In genomic region chr17:36764244-36764643, GRCm38 (mm10) we compare ENCODE assay signal across 7 mouse cellular contexts. TPM values are rescaled to one million over a fixed set of nuclear protein-coding genes. Genes with fewer than 3 reads are reported as not detected.
DNase-seq lines count a peak whose midpoint lies in the region.
"Not testable (repeated sequence)": the region's sequence is repeated elsewhere in the genome, so short reads cannot be mapped to it uniquely, and the experiment has no call there.

No protein-coding gene starts in this region.

- H3K27me3 ChIP-seq in splenic B cell, adult 2 months (ENCODE audit: control insufficient read depth, insufficient read depth, low read length, poor library complexity, severe bottlenecking), result not testable (repeated sequence)

- not testable (repeated sequence) for H3K36me3 ChIP-seq in splenic B cell, adult 2 months (ENCODE audit: control insufficient read depth, insufficient read depth, low read length, poor library complexity, severe bottlenecking)

- peak; percentile 14 for DNase-seq in adrenal gland, postnatal 14 days
- DNase-seq in embryo, embryonic 11 days, result peak; percentile 10
- DNase-seq in heart, postnatal 10 days, result peak; percentile 16 to 23
- DNase-seq in kidney, postnatal 14 days, result peak; percentile 24
- DNase-seq in left cerebral cortex, postnatal 25 days (ENCODE audit: low spot score in 2 of 2), result peak; percentile 42 to 64
- peak; percentile 19 for DNase-seq in naive thymus-derived CD4-positive, alpha-beta T cell, adult 2 months (ENCODE audit: low read depth)
- peak; percentile 53 for DNase-seq in splenic B cell, adult 2 months (ENCODE audit: low read depth, low spot score)

- intact Hi-C loops in heart, postnatal 10 days (cut with DNase I), result loop anchor here (10.0 kb wide), 1 partner anchor 379 kb away; no protein-coding TSS in a partner anchor
- intact Hi-C loops in left cerebral cortex, postnatal 25 days (cut with DNase I), result loop anchor here (10.0 kb wide), 1 partner anchor 379 kb away; no protein-coding TSS in a partner anchor

RNA-seq across cellular contexts. Expression of gene H2-M10.5, which starts 8.5 kb away (rescaled TPM):
- total RNA-seq in adrenal gland, postnatal 14 days (2021), result not detected in 2 replicates
- total RNA-seq in heart, postnatal 10 days (2021), result not detected
- not detected for total RNA-seq in left cerebral cortex, postnatal 25 days (2021)

RNA-seq across cellular contexts. Expression of gene H2-M10.6, which starts 47.7 kb away (rescaled TPM):
- total RNA-seq in adrenal gland, postnatal 14 days (2021), result not detected in 2 replicates
- total RNA-seq in heart, postnatal 10 days (2021), result not detected
- total RNA-seq in left cerebral cortex, postnatal 25 days (2021), result not detected

Comparison
In these comparisons a context has a peak if more than half of its experiments do, and no peak if none do; other contexts are left out.
1. Peak in every context shown above with its lines: DNase-seq.